Comparison of ENCODE assay signal across 23 mouse cellular contexts in genomic region chr14:112475541-112475940, GRCm38 (mm10).
"Had no signal": no experiment of that assay in that cellular context is flagged by ENCODE, and none has a peak within 500 bp of the region (broad histone marks: within the 10 kb centered on the region; RNA-seq: fewer than 3 reads in every experiment).

No protein-coding gene starts in this region.

- H3K36me3 ChIP-seq: heart, embryonic 13.5 days; heart, embryonic 15.5 days; hindbrain, embryonic 12.5 days; intestine, embryonic 15.5 days; limb, embryonic 10.5 days; limb, embryonic 12.5 days; liver, embryonic 13.5 days; liver, embryonic 15.5 days had no signal

- H3K27ac ChIP-seq: heart, adult 2 months; heart, embryonic 13.5 days; heart, embryonic 15.5 days; hindbrain, embryonic 12.5 days; hindbrain, embryonic 14.5 days; intestine, embryonic 15.5 days; layer of hippocampus, adult 2 months; left cerebral cortex, adult 2 months; limb, embryonic 10.5 days; limb, embryonic 12.5 days; liver, embryonic 13.5 days; liver, embryonic 15.5 days had no signal

- H3K27me3 ChIP-seq: heart, embryonic 13.5 days; heart, embryonic 15.5 days; hindbrain, embryonic 12.5 days; intestine, embryonic 15.5 days; limb, embryonic 12.5 days; liver, embryonic 13.5 days; liver, embryonic 15.5 days had no signal

- H3K4me3 ChIP-seq: heart, adult 2 months; heart, embryonic 13.5 days; heart, embryonic 15.5 days; hindbrain, embryonic 12.5 days; intestine, embryonic 15.5 days; layer of hippocampus, adult 2 months; left cerebral cortex, adult 2 months; limb, embryonic 10.5 days; limb, embryonic 12.5 days; liver, embryonic 13.5 days; liver, embryonic 15.5 days had no signal

- H3K9ac ChIP-seq: heart, embryonic 13.5 days; heart, embryonic 15.5 days; hindbrain, embryonic 12.5 days; hindbrain, embryonic 14.5 days; intestine, embryonic 15.5 days; limb, embryonic 12.5 days; liver, embryonic 13.5 days; liver, embryonic 15.5 days had no signal

- H3K9me3 ChIP-seq: heart, embryonic 13.5 days; heart, embryonic 15.5 days; hindbrain, embryonic 12.5 days; intestine, embryonic 15.5 days; limb, embryonic 10.5 days; limb, embryonic 12.5 days; liver, embryonic 15.5 days had no signal

- H3K4me1 ChIP-seq: heart, embryonic 13.5 days; heart, embryonic 15.5 days; hindbrain, embryonic 12.5 days; intestine, embryonic 15.5 days; limb, embryonic 10.5 days; limb, embryonic 12.5 days; liver, embryonic 13.5 days; liver, embryonic 15.5 days had no signal

- DNase-seq: gastrocnemius, postnatal 14 days; gastrocnemius, postnatal 36 days; heart, adult 11 months; heart, adult 2 months; heart, postnatal 14 days; heart, postnatal 36 days; kidney, adult 18-20 months; kidney, adult 8-10 months; kidney, postnatal 10 days; kidney, postnatal 25 days; kidney, postnatal 4 days; liver; liver, embryonic 13.5 days had no signal
